Mouse (Mus musculus): Measurements from ENCODE around the gene Catsperz.
"Not testable (repeated sequence)": the region's sequence is repeated elsewhere in the genome, so short reads cannot be mapped to it uniquely, and the experiment has no call there.

Gene Catsperz

DNA sequence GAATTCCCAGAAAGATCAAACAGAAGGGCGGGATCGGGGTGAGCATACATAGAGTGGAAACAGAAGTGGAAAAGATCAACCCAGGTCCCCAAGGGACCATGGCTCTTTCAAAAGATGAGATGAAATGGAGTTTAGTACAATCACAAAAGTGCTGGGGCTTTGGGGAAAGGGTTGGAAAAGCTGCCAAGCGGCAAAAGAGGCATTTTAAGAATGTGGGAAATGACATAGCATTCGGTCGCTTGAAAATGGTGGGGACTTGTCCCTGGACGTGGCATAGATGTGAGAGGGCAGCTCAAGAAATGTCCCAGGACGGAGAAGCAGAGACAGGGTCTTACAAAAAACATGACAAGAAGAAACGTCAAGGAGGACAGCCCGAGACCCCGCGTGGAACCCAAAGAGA is 16.2 kb downstream of the Catsperz start:
- DNase-seq (ENCODE audit: low read depth in 1 of 2, low spot score in 2 of 2), result no peak

DNA sequence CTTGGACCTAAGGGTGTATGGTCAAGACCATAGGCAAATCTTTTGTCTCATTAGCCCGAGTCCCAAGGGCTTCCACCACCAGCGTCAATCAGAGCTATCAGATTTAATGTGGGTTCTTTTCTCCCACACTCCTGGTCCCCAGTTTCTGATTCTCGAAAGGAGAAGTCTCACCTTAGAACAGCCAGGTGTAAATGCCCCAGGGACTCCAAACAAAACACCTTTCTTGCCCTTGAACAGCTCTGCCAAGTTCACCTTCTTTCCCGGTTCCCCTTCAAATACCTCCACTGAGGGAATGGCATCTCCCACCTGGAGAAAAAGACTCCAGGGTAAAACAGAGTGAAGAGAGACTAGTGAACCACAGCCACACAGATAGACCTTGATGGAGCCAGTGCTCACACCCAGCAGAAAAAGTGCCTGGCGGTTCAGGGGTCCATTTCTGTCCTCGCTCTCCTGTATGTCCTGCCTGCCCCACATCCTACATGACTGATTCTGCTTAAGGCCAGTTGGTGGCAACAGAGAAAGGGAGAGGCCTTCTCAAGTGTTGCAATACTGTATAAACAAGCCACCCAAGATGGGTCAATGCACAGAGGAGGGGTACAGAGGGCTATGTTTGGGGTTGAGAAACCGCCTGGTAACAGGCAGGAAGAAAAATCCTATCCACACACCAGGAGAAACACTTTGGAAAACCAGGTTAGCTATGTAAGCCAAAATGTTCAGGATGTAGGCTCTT is 17.2 kb downstream of the Catsperz start:
- DNase-seq (ENCODE audit: low read depth in 1 of 2, low spot score in 2 of 2), result no peak

DNA sequence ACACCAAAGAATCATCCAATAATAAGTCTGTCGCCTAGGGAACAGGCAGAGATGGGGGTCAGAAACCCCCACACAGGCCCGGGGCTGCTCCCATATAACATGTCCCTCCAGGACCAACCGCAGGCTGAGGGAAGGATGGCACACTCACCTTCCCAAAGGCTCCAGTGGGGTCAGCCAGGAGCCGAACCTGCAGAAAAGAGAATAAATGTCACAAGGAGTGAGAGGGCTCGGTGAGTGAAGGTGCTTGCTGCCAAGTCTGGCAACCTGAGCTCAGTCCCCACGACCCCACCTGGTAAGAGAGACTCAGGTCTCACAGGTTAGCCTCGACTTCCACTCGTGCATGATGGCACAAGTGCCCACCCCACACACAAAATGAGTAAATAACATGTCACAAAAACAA is 18.1 kb downstream of the Catsperz start:
- DNase-seq (ENCODE audit: low read depth in 1 of 2, low spot score in 2 of 2), result no peak

DNA sequence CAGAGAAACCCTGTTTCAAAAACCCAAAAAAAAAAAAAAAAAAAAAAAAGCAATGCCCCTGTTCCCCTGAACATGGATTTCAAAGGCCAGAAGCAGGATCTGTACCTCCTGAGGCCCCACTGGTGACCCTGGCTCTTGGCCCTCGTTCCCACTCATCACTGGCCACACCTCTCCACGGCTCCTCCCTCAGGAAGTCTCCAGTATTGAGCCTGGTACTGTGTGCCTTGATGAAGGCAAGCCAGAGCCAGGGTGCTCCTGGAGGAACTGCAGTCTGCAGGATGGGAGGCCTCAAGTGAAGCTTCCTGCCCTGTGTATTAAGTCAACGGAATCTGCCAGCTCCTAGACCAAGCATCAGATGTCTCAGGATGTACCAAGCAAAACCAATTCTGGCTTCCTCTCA is 19.0 kb downstream of the Catsperz start:
- no peak for DNase-seq (ENCODE audit: low read depth in 1 of 2, low spot score in 2 of 2)

DNA sequence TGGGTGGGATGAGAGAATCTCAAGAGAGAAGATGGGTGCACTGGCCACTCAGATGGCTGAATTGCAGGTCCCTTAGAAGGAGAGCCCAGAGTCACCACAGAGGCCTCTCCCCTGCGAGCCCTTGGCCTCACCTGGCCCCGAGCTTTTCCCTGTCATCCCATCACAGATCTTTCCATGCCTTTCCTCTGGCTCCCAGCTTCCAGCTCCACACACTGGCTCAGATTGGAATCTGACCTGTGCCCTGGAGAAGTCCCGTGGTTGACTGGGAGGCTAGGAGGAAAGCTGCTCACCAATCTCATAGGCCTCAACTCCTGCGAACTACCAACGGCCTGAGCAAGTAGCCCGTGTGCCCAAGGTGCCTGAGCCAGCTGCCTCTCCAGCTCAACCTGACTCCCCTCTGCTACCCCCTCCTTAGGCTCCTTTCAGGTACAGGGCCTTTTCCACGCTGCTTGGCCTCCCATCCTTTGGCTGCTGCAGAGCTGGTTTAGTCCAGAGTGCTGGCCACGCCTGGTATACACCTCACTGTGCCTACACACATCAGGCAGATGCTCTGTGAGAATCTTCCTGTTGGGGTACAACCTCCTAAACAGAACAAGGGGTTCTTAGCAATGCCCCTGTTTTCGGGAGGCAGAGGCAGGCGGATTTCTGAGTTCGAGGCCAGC is 19.6 kb downstream of the Catsperz start:
- no peak for DNase-seq (ENCODE audit: low read depth in 1 of 2, low spot score in 2 of 2)

GRCm38 (mm10) chr19:6904846-6905245 is 20.3 kb downstream of the Catsperz start:
- DNase-seq (ENCODE audit: low read depth in 1 of 2, low spot score in 2 of 2), result no peak

DNA sequence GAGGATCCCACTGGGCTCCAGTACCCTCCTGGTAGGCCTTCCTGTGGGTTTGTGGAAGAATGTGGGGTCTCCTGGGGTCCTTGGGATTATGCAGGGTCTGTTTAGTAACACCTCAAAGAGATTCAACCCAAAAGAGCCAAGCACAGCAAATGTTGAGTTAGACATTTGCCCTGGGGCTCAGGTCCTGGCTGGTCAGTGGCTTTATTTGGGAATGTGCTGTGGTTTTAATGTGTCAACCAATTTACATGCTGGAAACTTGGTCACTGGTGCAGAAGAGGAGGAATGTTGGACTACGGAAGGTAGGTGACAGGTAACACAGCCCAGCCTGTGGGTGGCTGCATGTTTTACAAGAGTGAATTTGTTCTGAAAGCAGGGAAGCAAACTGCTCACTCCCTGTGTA is 22.1 kb downstream of the Catsperz start:
- no peak for DNase-seq (ENCODE audit: low read depth in 1 of 2, low spot score in 2 of 2)

- DNase-seq (ENCODE audit: low read depth in 1 of 2, low spot score in 2 of 2), result no peak
These were observed 25.5 kb downstream of the Catsperz start for GRCm38 (mm10) chr19:6899641-6900040.

DNA sequence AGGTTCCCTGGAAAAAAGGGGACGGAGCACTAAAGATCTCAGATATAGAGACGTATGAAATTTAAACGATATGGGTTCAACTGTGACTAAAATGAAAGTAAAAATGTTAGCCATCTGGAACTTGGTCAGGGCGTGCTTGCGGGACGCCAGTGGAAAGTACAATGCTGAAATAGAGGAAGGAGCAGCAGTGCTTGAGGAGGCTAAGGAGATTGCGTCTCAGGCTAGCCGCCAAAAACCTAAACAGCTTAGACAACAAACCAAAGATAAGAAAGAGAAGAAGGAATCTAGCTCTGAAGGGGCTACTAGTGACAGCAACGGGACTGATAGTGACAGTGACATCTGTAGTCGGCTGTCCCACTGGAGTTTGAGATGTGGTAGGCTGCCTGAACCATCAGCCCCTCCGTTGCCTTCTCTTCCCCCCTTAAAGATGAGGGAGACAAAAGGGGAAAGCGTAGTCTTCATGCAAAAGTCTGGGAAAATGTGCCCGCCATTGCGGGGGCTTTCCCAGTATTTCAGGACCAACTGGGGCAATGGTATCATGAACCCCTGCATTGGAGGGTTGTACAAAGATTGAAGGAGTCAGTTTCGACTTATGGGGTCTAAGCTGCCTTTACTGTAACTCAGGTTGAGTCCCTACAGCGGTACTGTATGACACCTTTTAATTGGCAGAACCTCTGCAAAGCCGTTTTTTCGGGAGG is 29.4 kb downstream of the Catsperz start:
- not testable (repeated sequence) for DNase-seq (ENCODE audit: low read depth in 1 of 2, low spot score in 2 of 2)

GRCm38 (mm10) chr19:6893731-6894451 is 31.3 kb downstream of the Catsperz start:
- DNase-seq (ENCODE audit: low read depth in 1 of 2, low spot score in 2 of 2), result no peak

DNA sequence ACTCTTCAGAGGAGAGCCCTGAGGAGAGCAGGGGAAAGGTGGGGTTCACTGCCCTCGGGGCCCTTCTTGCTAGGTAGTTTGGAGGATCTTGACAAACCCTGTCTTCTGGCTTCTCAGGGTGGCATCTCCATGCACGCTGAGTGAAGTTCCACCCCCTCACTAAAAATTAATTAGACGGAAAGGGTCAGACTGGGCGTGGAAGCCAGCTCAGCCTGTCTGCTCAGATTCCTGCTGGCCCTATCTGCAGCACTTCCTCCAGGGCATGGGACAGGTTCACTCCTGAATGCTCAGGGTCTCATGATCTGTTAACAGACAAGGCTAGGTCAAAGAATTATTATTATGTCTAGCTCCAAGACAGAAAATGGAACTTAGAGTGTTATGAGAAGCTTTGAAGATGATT is 32.7 kb downstream of the Catsperz start:
- no peak for DNase-seq (ENCODE audit: low read depth in 1 of 2, low spot score in 2 of 2)

- no peak for DNase-seq (ENCODE audit: low read depth in 1 of 2, low spot score in 2 of 2)
These were observed 47.2 kb downstream of the Catsperz start for GRCm38 (mm10) chr19:6877965-6878364.

DNA sequence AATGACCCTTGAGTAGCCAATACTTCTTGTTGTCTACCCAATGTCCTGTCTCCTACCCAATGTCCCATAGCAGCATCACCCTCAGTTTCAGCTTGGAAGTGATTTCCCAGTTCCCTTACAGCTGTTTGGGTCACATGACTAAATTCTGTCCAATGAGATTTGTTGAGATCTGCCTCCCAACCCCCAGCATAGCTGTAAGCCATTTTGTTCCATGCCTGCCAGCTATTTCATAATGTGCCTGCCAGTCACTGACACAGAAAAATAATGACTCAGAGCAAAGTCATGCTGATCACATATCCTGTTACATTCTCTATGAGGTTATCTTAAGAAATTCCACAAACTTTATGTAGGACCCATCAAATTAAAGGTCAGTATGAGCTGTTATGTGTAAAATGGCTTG is 48.4 kb downstream of the Catsperz start:
- DNase-seq (ENCODE audit: low read depth in 1 of 2, low spot score in 2 of 2), result no peak

DNA sequence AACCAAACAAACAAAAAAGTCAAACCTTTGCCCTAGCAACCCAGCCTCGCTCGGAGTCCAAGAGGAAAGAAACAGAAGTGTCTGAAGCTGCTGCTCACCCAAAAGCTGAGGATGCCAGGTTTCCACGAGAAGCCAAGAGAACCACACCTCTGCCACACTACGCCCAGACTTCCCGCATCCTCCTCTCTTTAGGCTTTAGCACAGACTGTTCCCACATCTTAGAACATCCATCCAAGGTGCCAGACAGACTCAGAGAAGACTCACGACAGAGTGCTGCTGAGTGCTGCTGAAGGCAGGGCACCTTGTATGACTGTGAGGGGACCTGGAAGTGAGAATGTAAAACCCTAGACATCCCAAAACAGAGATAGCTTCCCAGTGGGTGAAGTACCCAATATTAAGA is 49.3 kb downstream of the Catsperz start:
- DNase-seq (ENCODE audit: low read depth in 1 of 2, low spot score in 2 of 2), result no peak

- DNase-seq (ENCODE audit: low read depth in 1 of 2, low spot score in 2 of 2), result no peak
These were observed 50.9 kb downstream of the Catsperz start for GRCm38 (mm10) chr19:6874257-6874656.

- no peak for DNase-seq (ENCODE audit: low read depth in 1 of 2, low spot score in 2 of 2)
These were observed 52.5 kb downstream of the Catsperz start for GRCm38 (mm10) chr19:6872701-6873100.
